Mouse (Mus musculus) CH12.LX (cell line): ENCODE measurements around the gene Zfp750.

Experiments
- CTCF ChIP-seq, 2 experiments: IDR thresholded peaks in 1 of 2; conservative IDR thresholded peaks in 1 of 2; 2 replicates each; pipeline ENCODE4 v1.5.1; 2011 to 2012; ENCODE audit warnings: low read depth in 2 of 2, low read length in 2 of 2, improper control_type of control experiment in 1 of 2, inconsistent platforms in 1 of 2, mild to moderate bottlenecking in 1 of 2, moderate library complexity in 1 of 2
- EP300 ChIP-seq: IDR thresholded peaks from 2 replicates; pipeline ENCODE4 v1.6.1; 2011; ENCODE audit warnings: low read length, improper control_type of control experiment
- MAFK ChIP-seq: IDR thresholded peaks from 2 replicates; pipeline ENCODE4 v1.6.1; 2011; ENCODE audit warnings: low read length, improper control_type of control experiment; ENCODE audit not compliant: insufficient replicate concordance
- MXI1 ChIP-seq: IDR thresholded peaks from 2 replicates; pipeline ENCODE4 v1.6.1; 2011; ENCODE audit warnings: mild to moderate bottlenecking, low read depth, low read length, improper control_type of control experiment
- MYC ChIP-seq: IDR thresholded peaks from 2 replicates; pipeline ENCODE4 v1.6.1; 2011; ENCODE audit warnings: low read depth, mild to moderate bottlenecking, improper control_type of control experiment, low read length
- NRF1 ChIP-seq: IDR thresholded peaks from 2 replicates; pipeline ENCODE4 v1.6.1; 2014; ENCODE audit warnings: low read depth, mild to moderate bottlenecking, inconsistent platforms, low read length, improper control_type of control experiment, moderate library complexity
- TBP ChIP-seq: conservative IDR thresholded peaks from 2 replicates; pipeline ENCODE4 v1.6.1; 2011; ENCODE audit warnings: low read depth, low read length, improper control_type of control experiment

GRCm38 (mm10) chr11:121467408-121467807 is 51.7 kb downstream of the Zfp750 start:
- TF ChIP-seq MXI1, result no peak
- TF ChIP-seq NRF1, result no peak
- no peak for TF ChIP-seq TBP
- TF ChIP-seq CTCF (conservative IDR thresholded peaks at IDR 0.05 in 1 of 2, IDR thresholded peaks at IDR 0.05 in 1 of 2; ENCODE audit: low read depth in 2 of 2, low read length in 2 of 2), result no peak
- no peak for TF ChIP-seq MAFK
- no peak for TF ChIP-seq MYC
- TF ChIP-seq EP300, result no peak
